Comparison of ENCODE assay signal across 15 mouse cellular contexts in genomic region chr9:42146463-42146862, GRCm38 (mm10).
"Had no signal": no experiment of that assay in that cellular context is flagged by ENCODE, and none has a peak within 500 bp of the region (broad histone marks: within the 10 kb centered on the region; RNA-seq: fewer than 3 reads in every experiment).

No protein-coding gene starts in this region.

- H3K27ac ChIP-seq: left cerebral cortex, adult 2 months; limb, embryonic 15.5 days; liver, embryonic 12.5 days; lung, embryonic 15.5 days; midbrain, embryonic 13.5 days; neural tube, embryonic 12.5 days; stomach, embryonic 15.5 days had no signal

- H3K4me2 ChIP-seq: limb, embryonic 15.5 days; liver, embryonic 12.5 days; lung, embryonic 15.5 days; midbrain, embryonic 13.5 days; neural tube, embryonic 12.5 days; stomach, embryonic 15.5 days had no signal

- H3K4me3 ChIP-seq: left cerebral cortex, adult 2 months; limb, embryonic 15.5 days; liver, embryonic 12.5 days; lung, embryonic 15.5 days; midbrain, embryonic 13.5 days; neural tube, embryonic 12.5 days; stomach, embryonic 15.5 days had no signal

- ATAC-seq: intestine, postnatal 0 days; liver, embryonic 12.5 days; midbrain, embryonic 13.5 days had no signal

- H3K9me3 ChIP-seq: limb, embryonic 15.5 days; liver, embryonic 12.5 days; lung, embryonic 15.5 days; neural tube, embryonic 12.5 days; stomach, embryonic 15.5 days had no signal

- DNase-seq: kidney, adult 8-10 months; kidney, postnatal 25 days; lung, postnatal 4 days; retina, postnatal 1 day; right cerebral cortex, postnatal 4 days; thymus, adult 2 months; thymus, postnatal 25 days had no signal

- H3K4me1 ChIP-seq: limb, embryonic 15.5 days; liver, embryonic 12.5 days; lung, embryonic 15.5 days; neural tube, embryonic 12.5 days; stomach, embryonic 15.5 days had no signal

- H3K36me3 ChIP-seq: limb, embryonic 15.5 days; liver, embryonic 12.5 days; lung, embryonic 15.5 days; midbrain, embryonic 13.5 days; neural tube, embryonic 12.5 days; stomach, embryonic 15.5 days had no signal

- H3K27me3 ChIP-seq: limb, embryonic 15.5 days; liver, embryonic 12.5 days; lung, embryonic 15.5 days; midbrain, embryonic 13.5 days; neural tube, embryonic 12.5 days; stomach, embryonic 15.5 days had no signal

- H3K9ac ChIP-seq: limb, embryonic 15.5 days; liver, embryonic 12.5 days; lung, embryonic 15.5 days; midbrain, embryonic 13.5 days; neural tube, embryonic 12.5 days; stomach, embryonic 15.5 days had no signal
